Mouse (Mus musculus) layer of hippocampus, postnatal 10 days (tissue): ENCODE results near the gene Txndc11. TPM values are rescaled to one million over a fixed set of nuclear protein-coding genes. Genes with fewer than 3 reads are reported as not detected.

Source experiments
- DNase-seq, 2 experiments: peaks; one replicate each; pipeline ENCODE4 v3.0.0; 2021; ENCODE audit warnings: low spot score in 2 of 2
- total RNA-seq, 2 experiments: library from RNA; stranded (reverse); gene quantifications; 2 replicates each; pipeline ENCODE4 v1.2.3; 2021

The Txndc11 gene
- total RNA-seq, 2 experiments from 2014 or later = 36.5 to 39.1 TPM

DNA sequence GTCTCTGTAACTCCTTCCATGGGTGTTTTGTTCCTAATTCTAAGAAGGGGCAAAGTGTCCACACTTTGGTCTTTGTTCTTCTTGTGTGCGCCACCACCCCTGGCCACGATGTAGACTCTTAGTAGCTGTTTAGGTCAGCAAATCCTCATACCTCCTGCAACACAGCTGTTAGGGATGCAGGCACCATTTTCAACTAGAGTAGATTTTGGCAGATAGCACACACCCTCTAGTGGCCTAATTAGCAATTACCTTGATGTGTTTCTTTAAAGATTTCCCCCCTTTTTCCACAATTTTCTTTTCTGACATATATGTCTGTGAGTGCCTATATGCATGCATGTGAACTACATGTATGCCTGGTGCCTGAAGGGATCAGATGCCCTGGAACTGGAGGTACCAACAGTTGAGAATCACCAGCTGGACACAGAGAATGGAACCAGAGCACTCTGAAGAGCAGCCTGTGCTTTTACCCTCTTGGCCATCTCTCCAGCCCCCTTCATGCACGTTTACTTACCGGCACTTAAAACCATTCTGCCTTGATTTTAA lies 25.2 kb downstream of the Txndc11 start:
- DNase-seq = no peak

- DNase-seq = no peak
These were observed 29.5 kb downstream of the Txndc11 start for GRCm38 (mm10) chr16:11104905-11105304.

DNA sequence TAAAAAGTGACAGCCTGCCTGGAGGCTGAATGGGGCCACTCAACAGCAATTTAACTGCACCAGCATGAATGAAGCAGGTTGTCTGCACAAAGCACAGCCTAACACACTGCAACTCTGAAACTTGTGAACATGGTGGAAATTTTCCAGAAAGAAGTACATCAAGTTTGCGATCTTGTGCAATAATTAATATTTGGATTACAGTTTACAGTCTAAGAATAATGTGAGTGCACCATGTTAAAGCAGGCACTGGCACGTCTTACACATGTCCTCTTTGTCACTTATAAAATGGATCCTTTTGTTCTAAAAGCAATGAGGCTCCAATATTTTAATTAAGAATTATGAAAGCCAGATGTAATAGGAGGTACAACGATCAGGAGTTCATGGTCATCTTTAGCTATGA lies 37.1 kb downstream of the Txndc11 start:
- no peak for DNase-seq

DNA sequence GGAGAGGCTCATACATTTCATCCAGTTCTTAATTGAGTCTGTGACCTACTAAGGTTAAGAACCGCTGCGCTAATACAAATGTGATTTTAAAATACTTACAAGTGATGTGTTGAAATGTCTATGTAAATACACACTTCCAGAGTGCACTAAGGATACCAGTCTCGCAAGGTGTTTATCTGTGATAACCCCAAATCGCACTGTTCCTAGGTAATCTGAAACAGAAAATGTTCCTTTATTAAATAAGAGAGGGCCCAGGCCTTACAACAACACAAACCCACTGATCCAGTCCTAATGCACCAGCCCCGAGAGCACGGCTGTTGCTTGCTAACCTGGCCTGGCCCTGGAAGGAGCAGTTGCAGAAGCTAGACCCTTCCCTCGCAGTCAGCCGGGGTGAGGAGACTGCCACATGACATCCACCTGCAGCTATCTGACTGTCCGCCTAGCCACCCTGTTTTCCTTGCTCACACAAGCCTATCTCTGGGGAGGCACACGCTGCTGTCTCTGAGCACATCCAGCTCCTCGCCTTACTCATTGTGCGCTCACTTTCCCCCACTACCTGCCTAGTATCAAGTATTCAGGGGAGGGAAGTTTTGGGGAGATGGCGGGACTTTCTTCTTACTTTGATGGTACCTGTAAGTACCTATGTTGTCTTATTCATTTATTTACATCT lies 40.6 kb downstream of the Txndc11 start:
- no peak for DNase-seq

- no peak for DNase-seq
These were observed 41.9 kb downstream of the Txndc11 start for GRCm38 (mm10) chr16:11092523-11092922.

DNA sequence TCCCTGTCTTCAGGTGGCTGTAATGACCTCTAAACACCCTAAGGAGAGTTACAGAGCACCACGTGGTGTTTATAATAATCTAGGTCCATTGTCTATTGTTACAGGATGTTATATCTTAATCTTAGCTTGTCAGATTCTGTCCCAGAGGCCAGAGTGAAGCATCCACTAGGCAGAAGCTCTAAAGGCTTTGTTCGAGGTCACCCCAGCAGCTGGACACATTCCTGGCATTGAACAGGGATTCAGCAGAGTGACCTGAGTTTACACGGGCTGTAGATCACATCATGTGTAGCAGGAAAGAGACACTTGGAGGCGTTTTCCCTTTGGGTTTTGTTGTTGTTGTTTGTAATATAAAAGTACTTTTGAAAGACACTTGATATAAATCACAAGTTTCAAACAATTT lies 42.4 kb downstream of the Txndc11 start:
- DNase-seq = no peak

DNA sequence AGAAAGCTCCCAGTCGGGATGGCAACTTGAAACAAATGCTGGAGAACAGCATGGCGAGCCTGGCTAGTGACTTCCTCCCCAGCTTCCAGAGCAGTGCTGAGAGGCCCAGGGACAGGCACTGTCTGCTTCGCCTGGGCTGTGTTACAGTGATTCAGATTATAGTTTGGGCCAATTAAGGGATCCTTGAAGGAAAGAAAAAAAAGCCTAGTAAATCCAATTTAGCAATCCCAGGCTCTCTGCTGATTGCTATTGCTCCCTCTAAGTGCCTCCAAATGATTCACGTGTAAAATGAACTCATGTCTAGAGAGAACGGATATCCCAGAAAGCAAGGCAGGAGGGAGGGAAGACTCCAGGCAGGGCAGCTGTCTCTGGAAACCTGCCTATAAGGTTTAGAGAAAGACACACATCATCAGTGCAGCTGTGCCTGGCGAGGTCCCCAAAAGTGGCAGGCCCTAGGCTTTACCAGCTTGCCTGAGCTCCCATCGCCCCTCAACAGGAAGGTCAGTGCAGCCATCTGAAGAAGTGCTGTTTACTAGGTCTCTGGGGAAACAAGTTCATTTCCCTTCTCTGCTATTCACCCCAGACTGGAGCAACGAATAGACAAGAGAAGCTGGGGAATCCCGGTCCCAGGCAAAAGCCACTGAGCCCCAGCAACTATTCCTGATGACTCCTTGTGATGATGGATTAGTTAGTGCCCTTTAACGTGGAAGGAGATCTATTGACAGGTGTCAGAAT lies 43.4 kb downstream of the Txndc11 start:
- DNase-seq = no peak

DNA sequence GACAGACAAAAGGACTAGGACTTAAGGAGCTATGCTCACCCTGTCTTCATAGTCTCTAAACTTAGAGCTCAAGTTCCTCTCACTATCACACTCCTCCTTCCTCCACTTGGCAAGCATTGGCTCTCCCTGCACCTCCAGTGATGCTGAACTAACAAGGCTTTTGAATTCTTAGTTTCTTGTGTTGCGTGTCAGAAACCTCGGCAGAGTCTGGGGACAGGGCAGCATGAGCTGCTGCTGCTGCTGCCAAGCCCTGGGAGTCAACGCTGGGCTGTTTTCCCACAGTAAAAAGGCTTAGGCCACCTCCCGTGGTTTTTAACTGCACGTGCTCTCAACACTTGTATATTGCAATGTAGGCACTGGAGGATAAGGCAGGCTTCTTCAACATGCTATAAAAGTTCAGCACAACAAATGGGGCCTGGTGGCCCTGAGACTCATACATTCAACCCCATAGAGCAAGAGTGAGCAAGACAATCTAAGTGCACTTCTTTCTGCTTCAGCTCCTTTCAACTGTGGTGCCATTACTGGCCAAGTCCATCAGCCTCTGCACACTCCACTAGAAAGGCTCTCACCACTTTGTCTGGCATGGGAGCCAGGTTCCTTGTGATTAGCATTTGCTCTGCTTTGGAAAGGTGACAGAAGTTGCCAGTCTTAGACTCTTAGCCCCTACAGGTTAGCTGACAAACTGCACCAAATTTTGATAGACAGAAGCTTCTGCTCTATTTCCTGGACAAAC lies 47.4 kb downstream of the Txndc11 start:
- DNase-seq = peak in 1 of 2 experiments; percentile 57

DNA sequence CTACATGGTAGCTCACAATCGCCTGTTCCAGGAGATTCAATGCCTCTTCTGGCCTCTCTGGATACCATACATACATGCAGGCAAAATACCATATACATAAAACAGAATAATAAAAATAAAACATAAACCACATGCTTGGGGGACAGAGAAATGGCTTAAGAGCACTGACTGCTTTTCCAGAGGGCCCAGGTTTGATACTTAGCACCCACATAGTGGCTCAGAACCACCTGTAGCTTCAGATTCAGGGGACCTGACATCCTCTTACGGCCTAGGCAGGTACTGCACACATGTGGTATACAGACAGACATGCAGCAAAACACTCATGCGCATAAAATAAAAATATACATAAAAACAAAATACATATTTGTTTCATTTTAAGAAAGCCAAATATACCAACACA lies 48.2 kb downstream of the Txndc11 start:
- DNase-seq = no peak

DNA sequence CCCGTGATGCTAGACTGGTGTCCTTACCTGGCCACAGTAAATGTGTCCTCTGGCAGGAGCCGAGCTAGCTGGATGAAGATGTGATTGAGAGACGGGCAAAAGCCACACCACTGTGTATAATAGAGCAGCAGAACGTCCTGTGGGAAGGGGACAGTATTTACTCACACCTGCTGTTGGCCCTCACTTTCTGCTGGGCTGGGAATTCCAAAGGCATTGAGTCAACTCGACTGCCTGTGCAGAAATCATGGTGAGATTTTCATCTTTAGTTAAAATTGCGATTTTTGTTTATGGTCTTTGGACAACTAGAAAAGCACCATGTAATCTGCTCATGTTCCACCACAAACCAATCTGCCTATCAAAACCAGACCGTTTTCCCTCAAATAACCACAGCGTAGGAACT lies 50.3 kb downstream of the Txndc11 start:
- no peak for DNase-seq

GRCm38 (mm10) chr16:11078216-11078869 lies 56.1 kb downstream of the Txndc11 start:
- DNase-seq = no peak

DNA sequence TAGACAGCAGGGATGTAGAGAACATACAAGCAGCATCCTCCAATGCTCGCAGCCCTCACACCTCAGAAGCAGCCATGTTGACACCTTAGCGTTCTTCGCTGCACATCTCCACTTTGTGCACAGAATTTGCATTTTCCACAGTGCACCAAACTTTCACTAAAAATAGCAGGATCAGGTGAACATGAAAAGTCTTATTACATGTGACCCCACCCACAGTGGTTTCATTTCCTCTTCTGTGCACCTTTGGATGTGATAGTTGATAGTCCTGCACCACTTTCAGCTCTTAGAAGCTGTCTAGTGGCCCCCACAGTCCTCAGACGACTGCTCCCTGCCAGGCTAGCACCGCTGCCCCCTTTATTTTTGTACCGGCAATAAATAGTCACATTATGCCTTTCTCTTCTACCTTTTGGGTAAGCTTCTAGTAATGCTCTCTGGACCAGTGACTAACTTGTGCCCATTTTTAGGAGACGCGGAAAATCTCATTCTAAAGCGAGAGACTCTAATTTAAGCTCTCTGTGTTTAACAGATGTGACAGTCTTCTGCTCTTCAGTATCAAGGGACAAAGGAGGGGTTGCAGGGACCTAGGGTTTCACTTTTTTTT lies 56.7 kb downstream of the Txndc11 start:
- no peak for DNase-seq

DNA sequence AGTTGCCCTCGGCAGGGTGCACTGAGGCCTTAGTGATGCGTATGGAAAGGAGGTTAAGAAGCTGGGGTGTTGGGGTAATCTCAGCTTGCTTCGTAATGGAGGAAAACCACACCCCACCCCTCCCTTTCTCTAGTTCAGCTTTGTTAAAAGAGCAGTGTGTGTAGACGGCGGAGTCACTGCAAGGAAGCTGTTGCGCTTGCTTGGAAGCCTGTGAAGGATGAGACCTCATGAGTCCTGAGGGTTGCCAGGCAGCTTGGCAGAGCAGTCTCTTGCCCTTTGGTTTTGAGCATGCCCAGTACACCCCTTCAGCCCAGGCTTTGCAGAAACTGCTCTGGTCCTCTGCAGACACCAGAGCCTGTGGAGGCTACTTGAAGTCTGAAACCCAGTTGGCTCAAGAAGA lies 61.4 kb downstream of the Txndc11 start:
- peak in 1 of 2 experiments; percentile 40 for DNase-seq

- DNase-seq = no peak
These were observed 62.0 kb downstream of the Txndc11 start for GRCm38 (mm10) chr16:11072454-11072853.

GRCm38 (mm10) chr16:11071887-11072286 lies 62.6 kb downstream of the Txndc11 start:
- no peak for DNase-seq

GRCm38 (mm10) chr16:11071176-11071575 lies 63.3 kb downstream of the Txndc11 start:
- peak in 1 of 2 experiments; percentile 55 for DNase-seq

DNA sequence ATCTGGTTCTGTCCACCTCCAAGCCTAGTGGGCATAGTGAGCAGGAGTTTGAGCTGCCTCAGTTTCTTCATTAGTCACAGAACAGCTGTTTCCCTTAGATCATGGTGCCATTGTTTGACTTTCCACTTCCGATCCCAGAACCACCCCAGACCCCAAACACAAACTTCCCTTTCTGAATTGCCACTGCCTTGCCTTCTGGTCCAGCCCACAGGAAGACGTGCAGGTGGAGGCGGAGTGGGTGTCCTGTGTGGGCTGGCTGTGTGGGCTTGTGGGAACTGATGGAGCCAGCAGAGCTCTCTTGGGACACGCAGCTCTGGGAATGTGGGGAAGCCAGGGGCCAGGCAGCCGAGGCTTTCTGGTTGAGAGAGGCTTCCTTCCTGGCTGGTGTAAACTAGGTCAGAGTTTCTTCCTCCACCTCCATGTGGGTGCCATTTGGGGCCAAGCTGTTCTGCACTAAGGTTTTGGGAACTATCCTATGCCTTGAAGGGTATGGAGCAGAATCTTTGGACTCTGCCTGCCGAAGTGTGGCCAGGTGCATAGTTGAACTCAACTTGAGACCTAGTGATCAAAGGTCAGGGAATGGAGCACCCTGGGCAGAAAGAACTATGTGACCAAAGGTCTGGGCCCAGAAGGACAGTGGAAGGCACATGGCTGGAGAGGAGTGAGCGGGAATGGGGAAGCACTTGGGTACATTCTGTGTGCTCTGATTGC lies 64.6 kb downstream of the Txndc11 start:
- no peak for DNase-seq

DNA sequence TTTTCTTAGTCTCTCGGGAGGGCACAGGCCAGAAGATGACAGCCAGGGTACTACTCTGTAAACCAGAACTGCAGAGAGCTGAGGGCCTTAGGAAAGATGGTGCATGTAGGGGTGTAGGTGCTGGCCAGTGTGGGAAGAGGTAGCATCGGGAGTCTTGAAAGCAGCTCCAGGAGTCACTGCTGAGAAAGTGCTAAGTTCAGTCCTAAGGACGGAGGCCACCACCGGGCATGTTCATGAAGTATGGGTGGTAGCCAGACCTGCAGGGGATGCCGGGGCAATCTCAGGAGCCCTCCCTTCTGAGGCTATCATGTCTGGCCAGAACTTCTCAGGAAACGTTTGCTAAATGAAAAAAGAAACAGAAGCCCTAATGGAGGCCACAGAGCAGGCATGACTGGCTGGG lies 65.2 kb downstream of the Txndc11 start:
- no peak for DNase-seq

GRCm38 (mm10) chr16:11068666-11069065 lies 65.8 kb downstream of the Txndc11 start:
- no peak for DNase-seq

DNA sequence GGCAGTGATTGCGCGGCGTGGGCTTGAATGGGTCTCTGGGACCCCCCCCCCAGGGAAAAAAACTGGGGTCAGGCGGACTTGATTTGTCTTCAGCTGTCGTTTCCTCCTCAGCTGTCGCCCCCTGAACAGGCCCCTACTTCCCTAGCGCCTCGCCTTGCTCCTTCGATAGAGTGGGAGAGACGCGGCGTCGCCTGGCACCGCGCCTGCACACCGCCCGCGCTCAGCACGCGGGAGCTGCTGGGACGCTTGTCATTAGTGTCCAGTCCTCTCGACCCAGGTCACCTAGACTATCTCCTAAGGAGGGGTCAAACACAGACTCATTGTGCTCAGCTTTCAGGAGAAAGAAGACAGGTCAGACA lies 67.6 kb downstream of the Txndc11 start:
- DNase-seq = peak in 1 of 2 experiments; percentile 73
